ENCODE assay signal across 7 mouse cellular contexts in genomic region chr12:29855007-29855406, GRCm38 (mm10).
DNase-seq lines count a peak whose midpoint lies in the region; ATAC-seq lines count a peak whose summit lies in the region.

No protein-coding gene starts in this region.

- H3K9ac ChIP-seq in liver, embryonic 12.5 days: no peak overlapping the region
- H3K9ac ChIP-seq in liver, embryonic 11.5 days (ENCODE audit: low read depth, low read length): no peak overlapping the region

- no peaks in the 10 kb centered on the region for H3K36me3 ChIP-seq in liver, embryonic 12.5 days
- H3K36me3 ChIP-seq in liver, embryonic 11.5 days (ENCODE audit: control insufficient read depth, insufficient read depth, low read length): no peaks in the 10 kb centered on the region

- WGBS in liver, embryonic 12.5 days (ENCODE audit: insufficient replicate concordance): 24% methylated on average over 5 of the region's 5 CpGs
- WGBS in liver, embryonic 11.5 days: 35% methylated on average over 5 of the region's 5 CpGs

- no peak for ATAC-seq in liver, embryonic 12.5 days
- no peak for ATAC-seq in liver, embryonic 11.5 days (replicated peaks; ENCODE audit: low FRiP score)

- no peak overlapping the region for H3K4me3 ChIP-seq in liver, embryonic 12.5 days
- H3K4me3 ChIP-seq in liver, embryonic 11.5 days (ENCODE audit: low read depth, low read length): no peak overlapping the region

- intact Hi-C loops in heart, postnatal 10 days (cut with DNase I): no loop called here

- H3K4me1 ChIP-seq in liver, embryonic 12.5 days: no peaks in the 10 kb centered on the region
- H3K4me1 ChIP-seq in liver, embryonic 11.5 days (replicated peaks; ENCODE audit: control insufficient read depth, insufficient read depth, low read length): no peaks in the 10 kb centered on the region

- no peaks in the 10 kb centered on the region for H3K9me3 ChIP-seq in liver, embryonic 12.5 days (replicated peaks)
- H3K9me3 ChIP-seq in liver, embryonic 11.5 days (ENCODE audit: control insufficient read depth, low read length): no peaks in the 10 kb centered on the region

- H3K4me2 ChIP-seq in liver, embryonic 12.5 days: no peak overlapping the region
- H3K4me2 ChIP-seq in liver, embryonic 11.5 days: no peak overlapping the region

- no peaks in the 10 kb centered on the region for H3K27me3 ChIP-seq in liver, embryonic 12.5 days (replicated peaks)
- H3K27me3 ChIP-seq in liver, embryonic 11.5 days (replicated peaks; ENCODE audit: control insufficient read depth, insufficient read depth, low read length): no peaks in the 10 kb centered on the region

- DNase-seq in liver (peak; percentile 49), ZHBTc4 (ENCODE audit: low read depth, low spot score) (peak; percentile 58)
- peak; percentile 83 for DNase-seq in embryo, embryonic 10 days (ENCODE audit: low spot score)
- DNase-seq in heart, postnatal 10 days: peak; percentile 57 to 75
- peak; percentile 34 for DNase-seq in liver, embryonic 11.5 days (ENCODE audit: low spot score)
- peak; percentile 63 to 79 for DNase-seq in right cerebral cortex, adult 2 months (ENCODE audit: low spot score in 2 of 2)

- H3K27ac ChIP-seq in liver, embryonic 12.5 days: no peak overlapping the region
- no peak overlapping the region for H3K27ac ChIP-seq in liver, embryonic 11.5 days (ENCODE audit: low read depth, low read length)
